Mouse (Mus musculus): ENCODE results near the gene Riiad1.

DNA sequence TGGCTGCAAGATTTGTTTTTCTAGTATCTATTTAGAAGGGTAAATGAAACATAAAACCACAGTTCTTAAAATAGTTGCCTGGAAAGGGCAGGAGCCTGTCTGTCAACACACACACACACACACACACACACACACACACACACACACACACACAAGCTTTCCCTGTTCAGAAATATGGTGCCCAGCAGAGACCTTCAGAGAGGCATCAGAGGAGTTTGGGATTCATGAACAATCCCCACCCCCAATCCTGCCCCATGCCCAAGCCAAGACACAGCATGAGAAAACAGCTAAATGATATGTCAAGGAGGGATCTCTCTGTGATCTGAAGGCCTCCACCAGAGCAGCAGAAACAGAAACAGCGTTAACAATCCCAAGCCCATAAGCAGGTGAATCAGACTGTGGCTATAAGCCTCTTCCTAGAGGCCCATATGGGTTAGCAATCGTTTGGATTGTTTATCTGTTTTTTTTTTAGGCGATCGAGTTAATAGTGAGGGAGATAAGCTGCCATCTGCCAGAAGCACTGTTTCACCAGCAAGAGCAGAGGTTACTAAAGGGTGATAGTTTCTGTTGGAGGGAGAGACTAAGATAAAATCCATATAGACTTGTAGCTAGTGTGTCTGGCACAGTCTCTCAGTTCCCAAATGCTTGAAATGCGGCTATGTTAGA is 6.4 kb downstream of the Riiad1 start:
- TF ChIP-seq POLR2A (IDR thresholded peaks at IDR 0.05; ENCODE audit: borderline replicate concordance, low read depth, low read length) (no peak), CTCF (IDR thresholded peaks at IDR 0.05; ENCODE audit: low read depth, low read length) (no peak)
